Mouse (Mus musculus): ENCODE results near the gene Nr2e1.

Nr2e1 gene

DNA sequence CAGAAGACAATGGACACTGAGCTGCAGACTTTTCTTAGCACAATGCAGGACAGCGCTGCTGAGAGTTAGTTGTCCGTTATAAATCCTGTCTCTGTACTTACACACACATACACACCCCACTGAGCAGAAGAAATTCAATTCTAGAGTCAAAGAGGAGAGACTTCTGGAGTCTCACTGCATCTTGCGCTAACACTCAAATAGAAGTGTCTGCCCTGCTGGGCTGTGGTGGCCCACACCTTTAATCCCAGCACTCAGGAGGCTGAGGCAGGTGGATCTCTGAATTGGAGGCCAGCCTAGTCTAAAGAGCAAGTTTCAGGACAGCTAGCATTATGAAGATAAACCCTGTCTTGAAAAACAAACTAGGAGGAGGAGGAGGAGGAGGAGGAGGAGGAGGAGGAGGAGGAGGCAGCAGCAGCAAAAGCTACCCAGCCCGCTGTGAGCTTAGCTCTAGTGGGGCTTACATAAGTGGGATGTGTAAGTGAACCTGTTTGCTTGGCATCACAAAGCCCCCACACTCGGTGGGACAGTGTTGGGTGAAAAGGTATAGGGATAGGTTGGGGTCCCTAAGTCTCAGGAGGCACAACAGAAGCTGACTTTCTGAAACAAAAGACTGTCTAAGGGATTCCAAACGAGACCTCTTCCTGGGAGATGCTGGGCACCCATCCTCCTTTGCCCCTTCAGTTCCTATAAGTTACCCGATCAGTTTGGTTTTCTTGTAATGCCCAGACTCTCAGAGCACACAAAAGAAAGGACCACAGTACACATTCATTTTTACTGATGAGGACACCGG is 4.7 kb upstream of the Nr2e1 start:
- no peak for DNase-seq (ENCODE audit: low read depth)

- no peak for DNase-seq (ENCODE audit: low read depth)
These were observed 2.3 kb upstream of the Nr2e1 start for GRCm38 (mm10) chr10:42585596-42586305.

DNA sequence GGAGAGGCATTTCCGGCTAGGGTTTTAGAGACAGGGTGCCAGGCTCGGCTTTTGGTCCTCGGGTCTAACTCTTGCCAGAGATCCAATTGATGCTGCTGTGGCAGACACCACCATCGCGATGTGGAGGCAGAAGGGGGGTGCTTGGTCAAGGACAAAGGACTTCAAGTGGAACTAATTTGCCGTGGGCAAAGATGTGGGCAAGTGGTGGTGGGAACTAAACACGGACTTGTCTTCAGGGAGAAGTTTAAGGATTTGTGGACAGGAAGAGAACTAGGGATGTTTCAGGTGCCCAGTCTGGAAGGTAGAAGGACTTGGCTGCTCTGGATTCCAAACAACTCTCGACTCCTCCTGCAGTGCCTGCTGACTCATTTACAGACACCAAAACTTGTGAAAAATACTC is 1.7 kb upstream of the Nr2e1 start:
- DNase-seq (ENCODE audit: low read depth), result no peak

GRCm38 (mm10) chr10:42584436-42584983 is 1.1 kb upstream of the Nr2e1 start:
- DNase-seq (ENCODE audit: low read depth), result no peak

- no peak for DNase-seq (ENCODE audit: low read depth)
These were observed 537 bp upstream of the Nr2e1 start for GRCm38 (mm10) chr10:42583902-42584435.

- no peak for DNase-seq (ENCODE audit: low read depth)
These were observed 794 bp downstream of the Nr2e1 start for GRCm38 (mm10) chr10:42582566-42583110.

- DNase-seq (ENCODE audit: low read depth), result no peak
These were observed 1.5 kb downstream of the Nr2e1 start for GRCm38 (mm10) chr10:42581694-42582565.

DNA sequence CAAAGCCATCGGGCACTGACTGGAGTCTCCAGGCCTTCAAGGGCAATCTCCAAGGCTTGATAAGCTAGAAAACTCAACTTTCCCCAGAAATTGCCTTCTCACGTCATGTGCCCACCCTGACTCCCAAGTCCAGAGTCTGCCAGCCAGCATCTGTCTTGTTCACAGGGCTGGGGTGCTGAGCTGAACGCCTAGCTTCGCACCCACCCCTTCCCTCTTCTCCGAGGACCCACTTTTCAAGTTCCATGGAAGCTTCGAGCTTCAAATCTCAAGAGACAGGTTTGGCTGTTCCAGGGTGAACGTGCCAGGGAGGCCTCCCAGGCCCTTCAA is 2.5 kb downstream of the Nr2e1 start:
- DNase-seq (ENCODE audit: low read depth), result no peak

DNA sequence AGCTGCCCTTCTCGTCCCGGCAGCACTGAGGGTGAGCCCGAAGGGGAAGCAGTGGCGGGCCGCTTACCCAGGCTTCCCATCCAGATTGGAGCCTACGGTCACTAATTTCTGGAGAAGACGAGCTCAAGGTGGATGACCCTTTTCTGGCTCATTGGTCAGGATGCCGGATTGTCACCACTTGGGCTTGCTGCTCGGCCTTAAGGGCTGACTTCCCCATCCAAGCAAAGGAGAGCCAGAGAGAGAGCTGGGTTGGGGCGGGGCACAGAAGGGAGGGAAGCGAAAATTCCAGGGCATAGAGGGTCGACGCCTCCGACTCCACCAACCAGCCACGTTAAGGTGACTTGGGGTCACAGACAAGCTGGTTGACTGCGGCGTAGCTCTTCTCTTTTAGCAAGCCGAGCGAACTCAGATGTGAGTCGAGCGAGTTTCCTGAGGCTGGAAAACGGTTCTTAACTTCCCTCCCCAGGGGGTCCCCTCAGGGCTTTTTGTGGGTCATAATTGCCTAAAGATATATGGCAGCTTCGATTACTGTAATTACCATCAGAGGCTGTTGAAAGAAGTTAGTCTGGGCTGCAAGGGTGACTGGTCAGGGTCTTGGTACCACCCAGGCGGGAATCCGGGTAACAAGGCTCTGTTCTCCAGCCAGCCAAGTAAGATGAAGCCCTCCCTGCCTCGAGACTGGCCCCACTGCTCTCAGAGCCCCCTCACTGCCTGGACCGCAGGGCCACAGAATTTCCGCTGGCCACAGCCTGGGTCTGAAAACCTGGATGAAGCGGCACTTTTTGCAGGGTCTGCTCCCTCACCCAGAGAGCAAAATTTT is 3.1 kb downstream of the Nr2e1 start:
- DNase-seq (ENCODE audit: low read depth), result no peak

DNA sequence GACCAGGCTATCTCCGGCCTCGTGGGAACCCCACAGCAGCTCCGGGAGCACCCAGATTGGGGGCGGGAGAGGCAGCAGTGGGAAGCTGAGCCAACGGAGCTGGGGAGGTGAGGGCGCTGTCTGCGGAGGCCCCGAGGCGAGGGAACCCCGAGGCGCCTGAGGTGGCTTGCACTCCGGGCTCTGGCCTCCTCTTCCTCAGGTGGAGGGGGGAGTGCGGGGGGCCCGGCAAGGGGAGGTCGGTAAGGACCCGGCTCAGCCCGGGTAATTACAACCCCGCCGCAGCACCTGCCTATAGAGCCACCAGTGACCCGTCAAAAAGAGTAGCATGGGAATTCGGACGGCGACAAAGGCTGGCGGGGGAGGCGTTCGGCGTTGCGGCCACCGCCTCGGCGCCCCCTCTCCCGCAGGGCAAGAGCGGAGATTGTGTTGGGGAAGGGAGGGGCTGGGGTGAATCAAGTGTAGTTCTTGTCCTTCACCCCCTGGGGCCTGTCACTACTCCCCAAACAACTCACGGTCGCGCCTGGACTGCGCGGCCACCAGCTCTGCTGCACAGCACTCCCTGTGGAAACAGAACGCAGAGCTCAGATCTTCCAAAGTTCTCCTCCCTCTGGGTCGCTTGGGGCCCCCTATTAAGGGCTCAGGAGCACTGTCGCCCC is 3.8 kb downstream of the Nr2e1 start:
- DNase-seq (ENCODE audit: low read depth), result no peak

- DNase-seq (ENCODE audit: low read depth), result no peak
These were observed 4.5 kb downstream of the Nr2e1 start for GRCm38 (mm10) chr10:42578698-42579474.

GRCm38 (mm10) chr10:42578281-42578675 is 5.2 kb downstream of the Nr2e1 start:
- no peak for DNase-seq (ENCODE audit: low read depth)

- DNase-seq (ENCODE audit: low read depth), result no peak
These were observed 5.7 kb downstream of the Nr2e1 start for GRCm38 (mm10) chr10:42577525-42578280.

GRCm38 (mm10) chr10:42574639-42575038 is 8.8 kb downstream of the Nr2e1 start:
- DNase-seq (ENCODE audit: low read depth), result no peak

- no peak for DNase-seq (ENCODE audit: low read depth)
These were observed 10.5 kb downstream of the Nr2e1 start for GRCm38 (mm10) chr10:42572971-42573370.

DNA sequence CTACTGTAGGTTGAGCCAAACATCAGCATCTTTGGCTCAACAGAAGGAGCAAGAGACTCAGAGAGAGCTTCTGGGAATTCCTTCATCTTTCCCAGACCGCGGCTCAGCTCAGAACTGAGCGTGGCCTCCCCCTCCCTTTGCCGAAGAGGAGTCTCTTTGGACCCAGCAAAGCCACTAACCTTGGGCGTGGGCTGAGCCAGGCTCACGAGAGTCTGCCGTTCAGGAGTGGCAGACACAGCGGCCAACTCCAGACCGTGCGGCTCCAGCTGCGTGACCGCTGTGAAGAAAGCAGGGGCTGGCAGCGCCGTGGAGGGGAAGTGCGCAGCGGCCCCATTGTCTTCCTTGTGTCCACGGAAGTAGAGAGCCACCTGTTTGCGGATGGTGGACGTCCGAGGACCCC is 10.9 kb downstream of the Nr2e1 start:
- no peak for DNase-seq (ENCODE audit: low read depth)

GRCm38 (mm10) chr10:42562272-42562671 is 21.2 kb downstream of the Nr2e1 start:
- DNase-seq (ENCODE audit: low read depth), result no peak

DNA sequence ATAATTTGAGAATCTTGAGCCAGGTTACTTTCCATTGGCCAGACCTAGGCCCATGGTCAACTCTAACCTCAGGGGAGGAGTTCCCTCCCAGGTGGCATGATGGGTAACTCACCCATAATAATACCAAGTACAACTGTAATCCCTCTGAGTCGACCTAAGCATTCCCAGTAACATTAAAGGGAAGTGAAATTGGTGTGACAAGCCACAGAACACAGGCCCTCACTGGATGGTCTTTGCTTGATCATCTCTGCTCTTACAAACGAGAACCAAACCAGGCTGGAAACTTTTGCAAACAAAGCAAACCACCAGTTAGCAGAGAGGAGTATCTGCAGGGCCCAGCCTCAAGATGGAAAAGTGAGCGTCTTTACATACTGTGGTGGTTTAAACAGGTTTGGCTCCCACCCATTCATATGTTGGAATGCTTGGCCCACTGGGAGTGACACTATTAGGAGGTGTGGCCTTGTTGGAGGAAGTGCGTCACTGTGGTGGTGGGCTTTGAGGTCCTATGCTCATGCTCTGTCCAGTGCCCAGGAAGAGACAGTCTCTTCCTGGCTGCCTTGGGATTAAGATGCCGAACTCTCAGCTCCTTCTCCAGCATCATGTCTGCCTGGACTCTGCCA is 23.7 kb downstream of the Nr2e1 start:
- no peak for DNase-seq (ENCODE audit: low read depth)

Measured in naive thymus-derived CD4-positive, alpha-beta T cell, adult 2 months (primary cell).